Mouse (Mus musculus) gastrocnemius, postnatal 10 days (tissue): ENCODE data around the gene Tcea3. TPM values are rescaled to one million over a fixed set of nuclear protein-coding genes. Genes with fewer than 3 reads are reported as not detected.

ENCODE experiments used
- DNase-seq: peaks from one replicate; pipeline ENCODE4 v3.0.0; 2021; ENCODE audit warnings: mixed read lengths
- total RNA-seq, 2 experiments: library from RNA; stranded (reverse); gene quantifications; 2 replicates each; pipeline ENCODE4 v1.2.3; 2021

The Tcea3 gene
- total RNA-seq, 2 experiments from 2014 or later: 199 to 247 TPM

DNA sequence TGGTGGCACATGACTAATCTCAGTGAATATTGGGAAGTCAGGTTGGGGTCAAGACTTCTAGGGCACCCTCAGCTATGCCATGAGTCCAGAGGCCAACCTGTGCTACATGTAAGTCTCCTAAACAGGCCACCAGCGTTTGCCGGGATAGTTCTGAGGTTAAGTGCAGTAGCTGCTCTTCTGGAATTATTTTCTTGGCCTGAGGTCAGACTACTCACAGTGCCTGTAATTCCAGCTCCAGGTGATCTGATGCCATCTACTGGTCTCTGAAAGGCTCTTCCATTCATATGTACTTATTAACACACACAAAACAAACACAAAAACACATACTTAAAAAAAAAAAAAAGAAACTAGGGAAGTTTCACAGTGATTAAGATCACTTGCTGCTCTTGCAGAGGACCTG, 76.7 kb downstream of the Tcea3 start:
- no peak for DNase-seq

Other genes with a start within 250 kb of the Tcea3 start
- gene Eloa, start 226.0 kb upstream of the Tcea3 start, total RNA-seq: 10 to 100 TPM; 50.2 to 51.4 TPM
- 100 to 1,000 TPM; 419 to 459 TPM for gene Rpl11, start 194.3 kb upstream of the Tcea3 start, total RNA-seq
- 10 to 100 TPM; 33.3 to 48.8 TPM for gene Id3, start 104.2 kb upstream of the Tcea3 start, total RNA-seq
- gene E2f2, start 75.3 kb upstream of the Tcea3 start, total RNA-seq: 10 to 100 TPM in 1 of 2 experiments, 1 to 10 TPM in 1; 6.9 to 11.0 TPM
- gene Asap3, start 41.4 kb upstream of the Tcea3 start, total RNA-seq: 10 to 100 TPM in 1 of 2 experiments, 1 to 10 TPM in 1; 7.2 to 10.1 TPM
- 10 to 100 TPM; 44.5 to 48.7 TPM for gene Zfp46, start 37.0 kb downstream of the Tcea3 start, total RNA-seq
- gene Hnrnpr, start 63.2 kb downstream of the Tcea3 start, total RNA-seq: 10 to 100 TPM; 40.9 to 53.0 TPM
- gene Htr1d, start 175.8 kb downstream of the Tcea3 start, total RNA-seq: under 1 TPM in 1 of 2 experiments, not detected in 1; 0.07 TPM
- under 1 TPM; 0.25 to 0.26 TPM for gene 6030445D17Rik, start 214.5 kb downstream of the Tcea3 start, total RNA-seq
- 10 to 100 TPM; 17.8 to 22.8 TPM for gene Luzp1, start 222.0 kb downstream of the Tcea3 start, total RNA-seq